Comparison of ENCODE assay signal across 18 mouse cellular contexts in the genomic region with DNA sequence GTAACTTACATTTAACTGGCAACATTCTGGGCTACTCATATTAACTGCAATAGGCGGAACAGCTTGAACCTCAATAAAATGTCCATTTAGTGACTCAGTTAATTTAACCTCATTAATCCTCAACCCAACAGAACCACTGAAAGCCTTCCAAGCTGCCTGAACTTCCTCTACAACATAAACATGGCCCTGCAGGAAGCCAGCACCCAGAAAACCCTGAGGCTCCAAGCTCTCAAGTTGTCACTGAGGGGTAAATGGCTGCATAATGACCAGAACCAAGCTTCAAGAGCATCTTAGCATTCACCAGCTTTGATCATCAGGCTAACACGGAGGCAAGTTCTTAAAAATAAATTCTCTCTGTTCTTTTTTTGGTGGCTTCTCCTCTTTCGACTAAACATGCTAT.
"Had no signal": no experiment of that assay in that cellular context is flagged by ENCODE, and none has a peak within 500 bp of the region (broad histone marks: within the 10 kb centered on the region; RNA-seq: fewer than 3 reads in every experiment).

No protein-coding gene starts in this region.

- H3K4me2 ChIP-seq: lung, embryonic 14.5 days; midbrain, embryonic 12.5 days; stomach, embryonic 15.5 days had no signal

- H3K4me3 ChIP-seq: midbrain, embryonic 10.5 days; midbrain, embryonic 12.5 days; myocyte; stomach, embryonic 15.5 days had no signal

- H3K9me3 ChIP-seq: midbrain, embryonic 10.5 days; midbrain, embryonic 12.5 days; stomach, embryonic 15.5 days had no signal

- H3K9ac ChIP-seq: liver, embryonic 14.5 days; lung, embryonic 14.5 days; midbrain, embryonic 12.5 days; stomach, embryonic 15.5 days had no signal

- H3K27ac ChIP-seq: liver, embryonic 14.5 days; midbrain, embryonic 10.5 days; midbrain, embryonic 12.5 days; stomach, embryonic 15.5 days; stomach, postnatal 0 days had no signal

- DNase-seq: lung, adult 18-20 months; lung, embryonic 14.5 days; lung, postnatal 10 days; lung, postnatal 4 days; midbrain, embryonic 14.5 days; retina, postnatal 1 day; right cerebral cortex, adult 18-20 months; right cerebral cortex, postnatal 25 days; right cerebral cortex, postnatal 4 days; thymus, adult 2 months; thymus, postnatal 25 days; thymus, postnatal 4 days had no signal

- H3K4me1 ChIP-seq: midbrain, embryonic 10.5 days; midbrain, embryonic 12.5 days; stomach, embryonic 15.5 days had no signal

- H3K27me3 ChIP-seq: midbrain, embryonic 12.5 days; stomach, embryonic 15.5 days had no signal

- H3K36me3 ChIP-seq: midbrain, embryonic 10.5 days; midbrain, embryonic 12.5 days; stomach, embryonic 15.5 days had no signal
